Mouse (Mus musculus): ENCODE measurements around the gene Tnrc6a.

GRCm38 (mm10) chr7:123162346-123162745 is 38.7 kb downstream of the Tnrc6a start:
- TF ChIP-seq MAX (IDR thresholded peaks at IDR 0.05) (no peak), MYOG (IDR thresholded peaks at IDR 0.05; ENCODE audit: control insufficient read depth, extremely low read depth, insufficient read length) (no peak), CTCF (IDR thresholded peaks at IDR 0.05; ENCODE audit: control insufficient read depth, insufficient read depth, insufficient read length) (no peak), MYOD1 (IDR thresholded peaks at IDR 0.05; ENCODE audit: control insufficient read depth, insufficient read length, low read depth) (no peak), USF1 (IDR thresholded peaks at IDR 0.05; ENCODE audit: low read depth) (no peak), CEBPB (IDR thresholded peaks at IDR 0.05; ENCODE audit: low read depth) (no peak), FOSL1 (IDR thresholded peaks at IDR 0.05; ENCODE audit: insufficient read depth, low read length, poor library complexity, severe bottlenecking) (no peak)

Data from C2C12 (cell line).